Mouse (Mus musculus): Measurements from ENCODE around the gene Hjurp. TPM values are rescaled to one million over a fixed set of nuclear protein-coding genes. Genes with fewer than 3 reads are reported as not detected.
"Not testable (repeated sequence)": the region's sequence is repeated elsewhere in the genome, so short reads cannot be mapped to it uniquely, and the experiment has no call there.

The Hjurp gene
- polyA plus RNA-seq, 1 experiment from 2014 or later, result 102 TPM

- no peak for DNase-seq (ENCODE audit: low spot score)
Measured at GRCm38 (mm10) chr1:88224029-88224776, 53.2 kb downstream of the Hjurp start.

GRCm38 (mm10) chr1:88223591-88223990 is 53.8 kb downstream of the Hjurp start:
- DNase-seq (ENCODE audit: low spot score), result no peak

GRCm38 (mm10) chr1:88223011-88223515 is 54.4 kb downstream of the Hjurp start:
- DNase-seq (ENCODE audit: low spot score), result not testable (repeated sequence)

GRCm38 (mm10) chr1:88222216-88222615 is 55.2 kb downstream of the Hjurp start:
- DNase-seq (ENCODE audit: low spot score), result no peak

- no peak for DNase-seq (ENCODE audit: low spot score)
Measured at GRCm38 (mm10) chr1:88220336-88220735, 57.1 kb downstream of the Hjurp start.

GRCm38 (mm10) chr1:88219054-88219453 is 58.4 kb downstream of the Hjurp start:
- no peak for DNase-seq (ENCODE audit: low spot score)

GRCm38 (mm10) chr1:88218591-88218990 is 58.8 kb downstream of the Hjurp start:
- DNase-seq (ENCODE audit: low spot score), result no peak

- DNase-seq (ENCODE audit: low spot score), result peak; percentile 11
Measured at GRCm38 (mm10) chr1:88218051-88218450, 59.4 kb downstream of the Hjurp start.

GRCm38 (mm10) chr1:88217576-88217975 is 59.9 kb downstream of the Hjurp start:
- peak; percentile 2 for DNase-seq (ENCODE audit: low spot score)

GRCm38 (mm10) chr1:88217144-88217543 is 60.3 kb downstream of the Hjurp start:
- DNase-seq (ENCODE audit: low spot score), result peak; percentile 11

GRCm38 (mm10) chr1:88216551-88216950 is 60.9 kb downstream of the Hjurp start:
- peak; percentile 3 for DNase-seq (ENCODE audit: low spot score)

- peak; percentile 5 for DNase-seq (ENCODE audit: low spot score)
Measured at GRCm38 (mm10) chr1:88215466-88216380, 61.7 kb downstream of the Hjurp start.

- DNase-seq (ENCODE audit: low spot score), result peak; percentile 8
Measured at GRCm38 (mm10) chr1:88214462-88214952, 62.9 kb downstream of the Hjurp start.

- peak; percentile 24 for DNase-seq (ENCODE audit: low spot score)
Measured at GRCm38 (mm10) chr1:88213766-88214461, 63.5 kb downstream of the Hjurp start.

GRCm38 (mm10) chr1:88213061-88213460 is 64.4 kb downstream of the Hjurp start:
- peak; percentile 16 for DNase-seq (ENCODE audit: low spot score)

Other genes starting within 250 kb of the Hjurp start
- not detected in 2 replicates for gene Ugt1a10, start 222.2 kb downstream of the Hjurp start, polyA plus RNA-seq (2015; fragmentation: Nextera tagmentation; extraction: Ambion mirVana)
- not detected in 2 replicates for gene Ugt1a9, start 206.8 kb downstream of the Hjurp start, polyA plus RNA-seq (2015; fragmentation: Nextera tagmentation; extraction: Ambion mirVana)
- gene Ugt1a8, start 189.8 kb downstream of the Hjurp start, polyA plus RNA-seq (2015; fragmentation: Nextera tagmentation; extraction: Ambion mirVana), result not detected in 2 replicates
- 1.7 and 2.4 TPM in 2 replicates for gene Ugt1a7c, start 182.6 kb downstream of the Hjurp start, polyA plus RNA-seq (2015; fragmentation: Nextera tagmentation; extraction: Ambion mirVana)
- 0.08 TPM in 1 of 2 replicates, not detected in the other for gene Ugt1a6b, start 174.4 kb downstream of the Hjurp start, polyA plus RNA-seq (2015; fragmentation: Nextera tagmentation; extraction: Ambion mirVana)
- gene Ugt1a6a, start 142.8 kb downstream of the Hjurp start, polyA plus RNA-seq (2015; fragmentation: Nextera tagmentation; extraction: Ambion mirVana), result 1.3 and 1.4 TPM in 2 replicates
- gene Ugt1a5, start 111.6 kb downstream of the Hjurp start, polyA plus RNA-seq (2015; fragmentation: Nextera tagmentation; extraction: Ambion mirVana), result not detected in 2 replicates
- 0.13 TPM in 1 of 2 replicates, not detected in the other for gene Ugt1a2, start 77.0 kb downstream of the Hjurp start, polyA plus RNA-seq (2015; fragmentation: Nextera tagmentation; extraction: Ambion mirVana)
- gene Dnajb3, start 71.9 kb downstream of the Hjurp start, polyA plus RNA-seq (2015; fragmentation: Nextera tagmentation; extraction: Ambion mirVana), result 2.9 and 3.9 TPM in 2 replicates
- 0.36 and 0.54 TPM in 2 replicates for gene Ugt1a1, start 65.7 kb downstream of the Hjurp start, polyA plus RNA-seq (2015; fragmentation: Nextera tagmentation; extraction: Ambion mirVana)
- 0.64 and 1.4 TPM in 2 replicates for gene Mroh2a, start 50.6 kb downstream of the Hjurp start, polyA plus RNA-seq (2015; fragmentation: Nextera tagmentation; extraction: Ambion mirVana)
- not detected in 2 replicates for gene Trpm8, start within 50 bp of the Hjurp start, polyA plus RNA-seq (2015; fragmentation: Nextera tagmentation; extraction: Ambion mirVana)
- 0.83 and 0.84 TPM in 2 replicates for gene Spp2, start 129.3 kb upstream of the Hjurp start, polyA plus RNA-seq (2015; fragmentation: Nextera tagmentation; extraction: Ambion mirVana)
- 0.13 and 0.31 TPM in 2 replicates for gene Glrp1, start 232.4 kb upstream of the Hjurp start, polyA plus RNA-seq (2015; fragmentation: Nextera tagmentation; extraction: Ambion mirVana)

Measured in thymus, postnatal 0 days (tissue).